Mouse (Mus musculus) gastrocnemius, postnatal 36 days (tissue): Measurements from ENCODE around the gene Plekhg3. TPM values are rescaled to one million over a fixed set of nuclear protein-coding genes. Genes with fewer than 3 reads are reported as not detected.
A peak's percentile ranks its signal among the peaks of the same experiment; 100 is the strongest.

ENCODE experiments used
- DNase-seq, 2 experiments: peaks; one replicate each; pipeline ENCODE4 v3.0.0; 2022
- intact Hi-C: fragments of 180-260 bp; cut with DNase I; formaldehyde crosslinking; loops from one replicate; pipeline ENCODE4 v1.15.1; 2025
- long read RNA-seq, 2 experiments: library from polyadenylated mRNA; stranded (forward); transcript quantifications; one replicate each; pipeline ENCODE4 v2.0.0; 2021
- total RNA-seq, 2 experiments: library from RNA; stranded (reverse); gene quantifications; 2 replicates each; pipeline ENCODE4 v1.2.3; 2021

Plekhg3 gene
- 1 to 10 TPM; 5.4 to 5.5 TPM for total RNA-seq
- long read RNA-seq, experiment 1, partial matches to known transcripts: 0 of 3 reads
- long read RNA-seq, experiment 1, other reads (novel, unspliced or antisense): 3 of 3 reads
- long read RNA-seq, experiment 2, partial matches to known transcripts: 0 of 1 reads
- long read RNA-seq, experiment 2, other reads (novel, unspliced or antisense): 1 of 1 reads

DNA sequence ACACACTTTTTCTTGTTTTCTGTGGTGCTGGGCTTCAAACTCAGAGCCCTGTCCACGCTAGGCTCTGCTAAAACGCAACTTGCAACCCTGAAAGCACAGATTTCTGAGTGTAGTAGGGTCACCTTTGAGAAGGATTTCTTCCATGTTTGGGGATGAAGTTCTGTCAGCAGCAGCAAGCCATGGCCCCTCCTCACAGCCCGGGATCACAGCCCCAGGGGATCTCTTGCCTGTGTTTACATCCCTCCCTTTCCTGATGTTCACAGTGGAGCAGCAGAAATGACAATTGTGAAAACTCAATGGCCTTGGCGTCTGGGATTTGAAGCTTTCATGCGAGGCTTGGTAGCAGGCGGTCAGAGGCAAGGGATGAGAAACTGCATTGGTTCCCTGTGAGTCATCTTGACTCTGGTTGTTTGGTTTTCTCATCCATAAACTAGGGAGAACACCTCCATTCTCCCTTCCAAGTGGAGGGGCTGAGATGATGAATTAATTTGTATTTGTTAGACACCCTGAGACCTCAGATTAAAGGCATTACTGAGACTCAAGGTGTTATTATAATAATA, at the start of gene Plekhg3:
Plekhg3 (plus strand) TSS at position 312 of the 560 bp plus-strand sequence.
- intact Hi-C loops: no loop called here
- DNase-seq: no peak

DNA sequence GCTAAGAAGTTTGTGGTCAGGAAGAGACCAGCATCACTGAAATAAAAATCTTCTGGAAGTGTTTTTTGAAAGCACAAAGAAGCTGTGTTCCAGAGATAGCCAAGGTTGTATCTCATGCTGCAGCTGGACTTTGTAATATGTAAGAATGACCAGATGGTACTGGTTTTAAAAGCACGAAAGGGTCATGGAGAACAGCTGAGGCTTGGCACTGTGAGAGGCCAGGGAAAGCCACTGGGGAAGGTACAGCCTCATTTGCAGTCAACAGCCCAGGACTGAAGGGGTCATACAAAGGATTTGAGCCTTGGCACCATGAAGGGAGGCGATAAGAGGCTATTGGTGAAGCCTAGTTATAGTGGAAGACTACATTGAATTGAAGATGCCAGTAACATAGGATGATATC, 48.2 kb upstream of the Plekhg3 start:
- intact Hi-C loops: no loop called here
- DNase-seq: no peak

DNA sequence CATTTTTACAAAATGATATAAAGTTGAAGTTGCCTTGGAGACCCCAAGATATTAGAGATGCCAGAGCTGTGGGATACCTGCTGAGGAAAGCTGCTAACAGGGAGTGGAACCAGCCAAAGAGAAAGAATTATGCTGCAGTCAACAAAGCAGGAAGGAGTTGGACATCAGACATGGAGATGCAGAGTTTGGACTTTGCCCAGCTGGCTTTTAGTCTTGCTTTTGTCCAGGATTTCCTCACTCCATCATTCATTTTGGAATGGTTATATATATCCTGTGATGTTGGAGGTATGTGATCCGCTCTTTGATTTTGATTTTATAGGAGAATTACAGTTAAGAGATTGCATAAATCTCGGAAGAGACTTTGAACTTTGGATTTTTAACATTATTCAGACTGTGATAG, 47.7 kb upstream of the Plekhg3 start:
- no peak for DNase-seq
- intact Hi-C loops: no loop called here

DNA sequence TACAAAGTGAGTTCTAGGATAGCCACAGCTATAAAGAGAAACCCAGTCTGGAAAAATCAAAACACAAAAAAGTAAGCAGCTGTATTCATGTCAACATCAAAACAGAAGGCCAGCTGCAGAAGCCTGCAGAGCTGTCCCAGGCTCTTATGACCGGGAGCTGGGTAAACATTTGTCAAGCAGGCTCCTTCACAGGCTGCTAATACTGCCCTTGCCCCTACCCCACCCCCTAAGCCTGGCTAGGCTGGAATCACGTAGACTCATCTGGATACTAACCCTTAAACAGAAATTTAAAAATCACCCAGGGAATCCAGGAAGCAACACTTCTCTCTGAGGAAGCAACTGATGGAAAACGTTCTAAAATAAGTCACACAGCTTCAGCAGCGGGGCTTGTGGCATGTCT, 45.8 kb upstream of the Plekhg3 start:
- intact Hi-C loops: no loop called here

DNA sequence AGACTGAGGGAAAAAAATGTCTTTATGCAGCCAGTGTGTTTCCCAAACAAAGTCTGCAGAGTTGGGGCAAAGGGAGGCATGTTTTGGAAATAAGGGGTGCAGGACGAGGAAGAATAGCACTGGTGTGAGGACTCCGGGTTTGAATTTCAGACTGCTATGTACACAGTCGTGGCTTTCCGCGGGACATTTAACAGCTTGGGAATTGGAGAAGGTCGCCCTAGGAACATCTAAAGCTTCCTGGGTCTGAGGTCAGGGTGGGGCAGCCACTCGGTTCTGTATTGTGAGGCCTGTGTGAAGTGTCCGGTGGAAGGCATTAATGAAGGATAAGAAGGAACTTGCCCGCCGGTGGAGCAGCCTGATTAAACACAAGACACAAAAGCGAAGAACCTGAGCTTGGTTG, 45.3 kb upstream of the Plekhg3 start:
- no peak for DNase-seq
- intact Hi-C loops: no loop called here

More for the DNA sequence above, 45.8 kb upstream of the Plekhg3 start:
- no peak for DNase-seq

DNA sequence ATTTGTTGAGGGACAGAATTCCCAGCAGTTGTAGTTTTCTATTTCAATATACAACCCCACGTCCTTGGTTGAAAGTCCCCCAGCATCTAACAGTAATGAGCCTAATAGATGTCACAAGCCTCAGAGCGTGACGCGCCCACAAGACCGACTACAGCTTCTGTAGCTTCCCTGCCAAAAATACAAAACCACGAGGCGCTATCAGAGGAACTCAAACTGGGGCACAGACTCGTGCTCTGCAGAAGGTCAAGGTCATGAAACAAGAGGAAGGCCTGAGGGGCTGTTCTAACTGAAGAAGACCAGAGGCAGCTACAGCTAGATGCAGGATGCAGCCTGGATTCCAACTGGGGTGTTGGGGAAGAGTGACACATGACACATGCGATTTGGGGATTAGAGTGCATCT, 43.7 kb upstream of the Plekhg3 start:
- no peak for DNase-seq
- intact Hi-C loops: no loop called here

DNA sequence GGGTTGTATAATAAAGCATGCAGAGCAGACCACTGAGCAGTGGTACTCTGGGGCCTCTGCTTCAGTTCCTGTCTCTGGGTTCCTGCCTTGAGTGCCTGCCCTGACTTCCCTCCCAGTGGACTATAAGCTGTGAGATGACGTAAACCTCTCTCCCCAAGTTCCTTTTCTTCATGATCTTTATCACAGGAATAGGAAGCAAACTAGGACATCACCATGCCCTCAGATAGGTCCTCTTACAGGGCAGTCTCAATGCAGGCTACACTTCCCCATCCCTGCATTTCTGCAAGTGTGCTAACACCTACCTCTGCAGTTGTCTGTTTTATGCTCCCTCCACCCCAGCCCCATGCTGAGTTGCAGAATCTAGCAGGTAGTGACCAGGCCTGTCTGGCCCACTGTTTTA, 39.9 kb upstream of the Plekhg3 start:
- intact Hi-C loops: no loop called here
- no peak for DNase-seq

DNA sequence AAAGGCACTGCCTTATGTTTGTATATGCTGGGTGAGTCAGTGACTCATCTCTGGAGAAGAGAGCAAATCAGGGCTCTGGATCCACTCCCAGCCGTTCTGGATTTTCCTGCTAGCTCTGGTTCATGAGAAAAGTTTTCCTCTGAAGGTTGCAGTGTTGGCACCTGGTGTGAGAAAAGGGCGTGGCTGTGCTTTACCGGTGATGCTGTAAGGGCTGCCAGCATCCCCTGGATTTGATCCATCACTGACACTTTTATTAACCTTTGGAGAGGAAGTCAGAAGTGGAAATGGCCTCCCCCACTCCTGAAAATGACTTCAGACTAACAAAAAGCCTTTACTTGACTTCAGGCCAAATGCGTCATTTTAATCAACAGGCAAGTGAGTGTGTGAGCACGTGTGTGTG, 37.2 kb upstream of the Plekhg3 start:
- DNase-seq: peak; percentile 37 to 40
- intact Hi-C loops: no loop called here

DNA sequence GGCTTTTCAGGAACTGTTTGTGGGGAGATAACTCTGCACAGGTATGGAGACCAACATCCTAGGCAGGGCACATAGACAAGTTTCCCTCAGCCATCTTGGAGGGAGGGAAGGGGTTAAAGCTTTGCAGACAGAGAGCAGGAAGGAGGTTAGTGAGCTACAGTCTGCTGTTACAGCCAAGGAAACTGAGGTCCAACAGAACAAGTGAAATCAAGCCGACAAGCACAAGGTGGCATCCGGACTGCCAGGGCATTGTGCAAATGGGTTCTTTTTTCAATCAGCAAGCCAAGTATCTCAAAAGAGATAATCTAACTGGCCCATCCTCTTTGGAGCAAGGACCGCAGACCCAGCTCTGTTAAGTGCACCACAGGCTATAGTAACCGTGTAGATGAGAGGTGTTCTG, 35.3 kb upstream of the Plekhg3 start:
- intact Hi-C loops: loop anchor here (5.0 kb wide), 1 partner anchor 307 kb away; no protein-coding TSS in a partner anchor
- no peak for DNase-seq

DNA sequence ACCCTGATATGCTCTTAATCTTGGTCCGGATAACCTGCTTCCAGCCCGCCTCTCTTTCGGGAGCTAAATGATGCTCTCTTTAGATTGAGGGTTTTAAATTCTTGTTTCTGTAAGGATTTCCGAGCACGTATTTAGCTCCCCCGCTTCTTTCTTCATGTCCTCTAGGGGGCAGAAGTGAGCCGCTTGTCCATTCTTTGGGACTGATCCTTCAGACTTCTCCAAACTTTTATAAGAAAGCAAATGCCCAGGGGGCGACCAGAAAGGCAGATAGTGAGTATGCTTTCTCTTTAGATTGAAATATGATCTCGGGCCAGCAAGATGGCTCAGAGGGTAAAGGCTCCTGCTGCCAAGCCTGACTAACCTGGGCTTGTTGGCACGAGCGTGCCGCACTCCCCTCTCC, 34.4 kb upstream of the Plekhg3 start:
- peak in 1 of 2 experiments; percentile 52 for DNase-seq
- intact Hi-C loops: loop anchor here (1.0 to 5.0 kb wide), 2 partner anchors 100 to 306 kb away; no protein-coding TSS in a partner anchor

DNA sequence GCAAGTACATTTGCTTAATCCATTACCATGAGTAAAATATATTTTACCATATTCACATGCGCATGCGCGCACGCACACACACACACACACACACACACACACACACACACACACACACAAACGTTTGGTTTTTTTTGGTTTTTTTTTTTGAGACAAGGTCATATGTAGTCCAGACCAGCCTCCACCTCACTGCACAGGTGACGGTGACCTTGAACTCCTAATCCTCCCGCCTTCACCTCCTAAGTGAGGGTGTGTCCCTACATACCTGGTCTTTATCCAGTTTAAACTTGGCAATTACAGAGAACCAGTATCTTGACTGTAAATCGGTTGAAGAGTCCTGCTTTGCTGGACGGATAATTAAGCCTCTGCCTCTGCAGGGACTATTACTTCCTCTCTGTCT, 31.4 kb upstream of the Plekhg3 start:
- intact Hi-C loops: loop anchor here (5.0 kb wide), 1 partner anchor 303 kb away; no protein-coding TSS in a partner anchor

DNA sequence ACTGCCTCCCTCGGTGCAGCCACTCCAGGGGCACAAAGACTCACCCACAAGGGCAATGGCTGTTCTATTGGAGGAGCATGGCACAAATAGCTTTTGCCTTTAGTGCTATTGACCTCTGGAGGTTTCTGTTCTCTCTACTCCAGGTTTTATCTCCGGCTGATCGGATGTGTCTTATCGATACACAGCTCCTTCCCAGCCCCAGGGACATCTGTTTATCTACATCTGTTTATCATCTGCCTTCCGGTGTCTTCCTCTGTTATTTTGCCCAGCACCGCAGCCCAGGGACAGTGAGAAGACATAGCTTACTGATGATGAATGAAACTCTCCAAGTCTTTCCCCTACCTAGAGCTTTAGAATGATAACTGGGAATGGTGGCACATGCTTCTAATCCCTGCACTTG, 30.6 kb upstream of the Plekhg3 start:
- no peak for DNase-seq
- intact Hi-C loops: loop anchor here (5.0 kb wide), 1 partner anchor 227 kb away; no protein-coding TSS in a partner anchor

More for the DNA sequence above, 31.4 kb upstream of the Plekhg3 start:
- DNase-seq: no peak

DNA sequence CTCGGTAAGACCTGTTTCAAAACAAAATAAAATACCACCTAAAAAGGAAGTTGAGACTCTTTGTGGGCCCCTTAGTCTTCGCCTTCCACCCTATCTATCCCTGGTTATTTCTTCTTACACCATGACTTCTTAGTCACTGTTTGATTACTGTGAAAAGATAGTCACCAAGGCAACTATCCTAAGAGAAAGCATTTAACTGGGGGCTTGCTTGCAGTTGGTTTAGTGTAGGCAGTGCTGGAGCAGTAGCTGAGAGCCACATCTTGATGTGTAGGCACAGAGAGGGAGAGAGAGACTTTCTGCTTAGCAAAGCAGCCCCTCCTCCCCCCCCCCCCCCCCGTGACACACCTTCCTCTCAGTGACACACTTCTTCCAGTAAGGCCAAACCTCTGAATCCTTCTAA, 29.8 kb upstream of the Plekhg3 start:
- no peak for DNase-seq
- intact Hi-C loops: loop anchor here (5.0 kb wide), 1 partner anchor 226 kb away; no protein-coding TSS in a partner anchor

DNA sequence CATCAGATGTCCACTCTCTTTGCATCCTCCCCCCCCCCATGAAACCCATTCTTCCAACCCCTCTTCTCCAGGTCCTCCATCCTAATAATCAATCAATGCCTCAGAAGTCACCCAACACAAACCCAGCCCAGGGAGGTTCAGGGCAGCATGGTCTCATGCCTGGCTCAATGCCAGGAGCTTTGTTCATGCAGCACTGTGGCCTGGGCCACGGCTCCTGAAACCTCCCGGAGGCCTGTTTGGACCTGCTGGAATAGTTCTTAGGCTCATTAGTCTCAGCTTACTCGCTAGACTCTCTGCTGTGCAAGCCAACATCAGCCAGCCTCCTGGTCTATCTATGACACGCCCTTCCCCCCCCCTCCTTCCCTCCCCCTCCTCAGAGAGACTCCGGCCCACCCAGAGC, 27.7 kb upstream of the Plekhg3 start:
- intact Hi-C loops: loop anchor here (5.0 kb wide), 1 partner anchor 224 kb away; no protein-coding TSS in a partner anchor
- DNase-seq: no peak

DNA sequence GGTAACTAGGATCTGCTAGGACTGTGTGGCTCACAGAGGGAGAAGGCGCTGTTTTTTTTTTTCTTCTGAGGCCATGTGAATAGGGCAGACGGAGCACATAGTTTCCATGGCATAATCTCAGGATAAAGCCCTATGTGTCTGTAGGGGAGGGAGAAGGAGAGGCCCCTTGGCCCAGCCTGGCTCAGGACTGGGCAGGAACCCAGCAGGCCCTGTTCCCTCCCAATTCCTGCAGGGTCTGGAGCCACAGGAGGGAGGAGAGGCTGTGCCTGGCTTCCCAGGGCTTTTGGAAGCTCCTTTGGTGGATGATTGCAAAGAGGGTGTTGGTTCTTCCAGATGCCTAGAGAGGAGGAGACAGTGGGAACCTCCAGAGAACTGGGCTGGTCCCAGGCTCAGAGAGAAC, 24.2 kb upstream of the Plekhg3 start:
- DNase-seq: peak; percentile 47 to 55
- intact Hi-C loops: no loop called here

DNA sequence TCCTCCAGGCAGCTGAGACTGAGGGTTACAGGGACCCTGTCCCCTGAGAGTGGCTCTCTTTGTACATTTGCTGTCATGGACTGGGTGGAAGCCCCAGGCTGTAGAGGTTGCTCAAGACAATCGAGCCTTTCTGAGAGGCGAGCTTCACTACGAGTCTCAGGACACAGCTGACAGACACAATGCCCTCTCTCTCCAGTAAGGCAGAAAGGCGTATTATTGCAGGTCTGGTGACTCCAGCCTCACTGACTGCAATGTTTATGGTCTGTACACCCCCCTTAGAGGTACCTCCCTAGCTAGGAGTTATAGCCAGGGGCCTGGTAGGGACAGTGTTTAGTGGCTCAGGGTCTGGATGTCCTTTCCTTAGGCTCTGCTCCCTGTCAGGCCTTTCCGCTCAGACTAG, 22.9 kb upstream of the Plekhg3 start:
- no peak for DNase-seq
- intact Hi-C loops: no loop called here

DNA sequence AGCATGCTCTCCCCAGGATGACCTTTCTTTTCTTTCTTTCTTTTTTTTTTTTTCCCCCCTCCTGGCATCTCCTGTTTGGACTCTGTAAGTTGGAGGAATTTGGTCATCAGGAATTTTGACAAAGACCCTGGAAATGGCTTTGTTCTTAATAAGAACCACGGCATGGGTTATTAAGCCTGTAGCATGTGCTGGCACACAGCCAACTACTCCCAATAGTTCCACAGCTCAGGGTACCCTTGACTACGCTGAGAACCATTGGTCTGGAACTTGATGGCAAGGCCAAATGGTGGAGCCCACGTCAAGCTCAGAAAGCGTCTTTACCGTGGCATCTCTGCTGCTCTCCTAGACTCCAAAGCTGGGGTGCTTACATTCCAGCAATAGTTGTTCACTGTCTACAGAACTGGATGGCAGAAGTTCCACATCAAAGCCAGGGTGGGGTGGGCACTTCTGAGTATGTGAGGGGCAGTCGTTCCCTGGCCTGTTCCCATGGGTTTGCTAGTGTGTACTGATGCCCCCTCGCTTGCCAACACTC, 21.7 kb upstream of the Plekhg3 start:
- DNase-seq: no peak
- intact Hi-C loops: no loop called here

DNA sequence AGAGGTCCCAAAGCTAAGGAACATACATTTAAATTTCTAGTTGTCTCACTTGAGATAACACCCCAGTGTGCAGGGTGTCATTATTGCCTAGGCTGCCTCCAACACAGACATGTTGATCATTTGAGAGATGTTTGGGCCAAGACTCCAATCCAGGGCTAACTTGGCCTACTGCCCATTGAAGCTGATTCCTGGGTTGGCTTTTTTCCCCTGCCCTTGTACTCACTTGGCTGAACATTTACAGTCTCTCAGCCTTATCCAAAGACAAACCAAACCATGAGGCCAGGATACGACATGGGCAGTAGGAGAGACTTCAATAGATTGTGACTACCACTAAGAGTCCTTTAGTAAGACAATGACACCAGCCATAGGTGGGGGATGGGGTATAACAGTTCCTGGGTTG, 18.0 kb upstream of the Plekhg3 start:
- DNase-seq: peak in 1 of 2 experiments; percentile 23
- intact Hi-C loops: no loop called here

DNA sequence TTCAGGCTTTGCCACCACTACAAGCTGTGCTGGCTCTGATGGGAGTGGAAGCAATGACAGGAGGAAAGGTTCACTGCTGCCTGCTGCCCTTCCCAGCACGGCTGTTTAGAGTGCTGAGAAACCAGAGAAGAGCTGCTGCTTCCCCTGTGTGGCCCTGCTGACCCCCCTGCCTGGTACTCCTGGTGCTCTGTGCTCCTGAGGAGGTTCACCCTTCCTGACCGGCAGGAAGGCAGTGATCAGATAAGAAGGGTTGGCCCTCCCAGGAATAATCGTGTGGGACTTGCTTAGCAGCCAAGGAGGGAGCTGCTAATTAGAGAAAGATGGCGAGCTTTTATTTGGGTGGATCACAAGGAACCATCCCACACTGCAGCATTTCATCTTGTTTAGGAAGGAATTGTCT, 15.8 kb upstream of the Plekhg3 start:
- intact Hi-C loops: no loop called here
- no peak for DNase-seq

DNA sequence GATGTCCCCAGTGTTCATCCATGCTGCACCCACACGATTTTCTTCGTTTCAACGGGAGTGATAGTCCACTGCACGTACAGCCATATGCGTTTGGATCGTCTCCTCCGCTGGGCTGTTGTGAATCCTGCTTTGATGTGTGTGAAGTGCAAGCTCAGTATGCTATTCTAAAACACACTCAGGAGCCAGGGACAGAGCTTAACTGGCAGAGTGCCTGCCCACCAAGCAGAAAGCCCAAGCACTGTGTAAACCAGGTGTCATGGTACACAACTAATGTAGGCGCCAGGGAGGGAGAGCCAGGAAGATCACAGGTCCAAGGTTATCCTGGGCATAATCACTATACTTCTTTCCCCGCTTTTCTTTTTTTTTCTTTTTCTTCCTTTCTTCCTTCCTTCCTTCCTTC, 12.7 kb upstream of the Plekhg3 start:
- no peak for DNase-seq
- intact Hi-C loops: no loop called here

DNA sequence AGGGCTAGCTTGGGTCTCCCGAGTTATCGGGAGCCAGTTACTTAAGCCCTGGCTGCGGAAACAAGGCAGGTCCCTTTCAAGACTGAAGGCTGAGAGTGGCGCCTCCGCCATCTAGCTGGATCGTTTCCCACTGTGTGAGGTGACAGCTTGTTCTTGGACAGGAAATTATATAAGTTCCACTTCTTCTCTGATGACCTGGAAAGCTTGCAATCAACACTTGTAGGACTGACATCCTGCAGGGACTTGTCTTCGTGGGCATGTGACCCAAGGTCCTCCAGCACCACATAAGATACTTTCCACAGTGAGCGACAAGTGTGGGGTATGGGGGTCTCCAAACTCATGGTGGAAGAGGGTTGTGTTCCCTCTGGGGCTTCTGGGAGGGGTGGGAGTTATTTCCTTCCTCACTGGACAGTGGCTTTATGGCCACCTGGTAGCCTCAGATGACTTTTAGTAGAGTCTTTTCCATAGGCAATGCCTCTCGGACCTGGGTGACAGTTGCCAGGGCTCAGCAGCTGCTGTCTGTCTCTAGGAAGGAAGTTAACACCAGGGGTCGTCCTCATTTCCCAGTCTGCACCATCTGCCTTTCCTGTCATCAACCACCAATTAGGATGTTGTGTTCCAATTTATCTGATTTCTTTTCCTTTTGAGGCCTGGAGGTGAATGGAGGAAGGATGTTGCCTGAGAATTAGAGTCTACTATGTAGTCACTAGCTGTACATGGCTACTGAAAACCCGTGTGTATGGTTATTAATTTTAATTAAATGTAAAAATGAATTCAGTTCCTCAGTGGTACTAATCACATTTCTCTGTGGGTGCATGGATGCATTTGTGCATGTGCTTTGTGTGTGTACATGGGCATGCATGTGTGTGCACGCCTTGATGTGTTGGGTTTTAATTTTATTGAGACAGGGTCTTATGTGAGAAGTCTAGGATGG, 11.5 kb upstream of the Plekhg3 start:
- DNase-seq: peak in 1 of 2 experiments; percentile 15
- intact Hi-C loops: no loop called here
